Mouse (Mus musculus): ENCODE measurements at regions not wholly inside any gene's neighbourhood (a gene's known extent, or its start where the extent isn't known, plus 50 kb on each side); places are given as distances from the start of the nearest gene placed in this dataset.

DNA sequence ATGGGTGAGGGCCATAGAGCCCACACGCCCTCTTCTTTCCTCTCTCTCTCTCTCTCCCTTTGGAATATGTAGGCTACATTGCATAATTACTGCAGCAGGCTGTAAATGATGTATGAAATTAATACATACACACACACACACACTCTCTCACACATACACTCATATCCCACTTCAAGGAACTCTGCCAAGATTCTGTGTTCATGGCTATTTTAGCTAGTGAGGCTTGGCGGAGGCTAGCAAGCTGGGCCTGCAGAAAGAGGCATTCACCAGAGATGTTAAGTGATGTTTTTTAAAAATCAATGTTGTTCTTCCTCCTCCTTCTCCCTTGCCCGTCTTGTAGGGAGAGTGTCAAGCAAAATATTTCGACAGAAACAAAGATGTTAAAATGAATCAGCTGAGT lies 325.1 kb downstream of the Med10 start:
- no peak for DNase-seq (ENCODE audit: low read depth, low spot score)

GRCm38 (mm10) chr13:70134544-70134943 lies 332.3 kb downstream of the Med10 start:
- DNase-seq (ENCODE audit: low read depth, low spot score): no peak

GRCm38 (mm10) chr13:70136209-70136608 lies 334.0 kb downstream of the Med10 start:
- no peak for DNase-seq (ENCODE audit: low read depth, low spot score)

GRCm38 (mm10) chr13:70144461-70144860 lies 342.3 kb downstream of the Med10 start:
- DNase-seq (ENCODE audit: low read depth, low spot score): no peak

- no peak for DNase-seq (ENCODE audit: low read depth, low spot score)
Observed at GRCm38 (mm10) chr13:70145466-70145865, 343.3 kb downstream of the Med10 start.

DNA sequence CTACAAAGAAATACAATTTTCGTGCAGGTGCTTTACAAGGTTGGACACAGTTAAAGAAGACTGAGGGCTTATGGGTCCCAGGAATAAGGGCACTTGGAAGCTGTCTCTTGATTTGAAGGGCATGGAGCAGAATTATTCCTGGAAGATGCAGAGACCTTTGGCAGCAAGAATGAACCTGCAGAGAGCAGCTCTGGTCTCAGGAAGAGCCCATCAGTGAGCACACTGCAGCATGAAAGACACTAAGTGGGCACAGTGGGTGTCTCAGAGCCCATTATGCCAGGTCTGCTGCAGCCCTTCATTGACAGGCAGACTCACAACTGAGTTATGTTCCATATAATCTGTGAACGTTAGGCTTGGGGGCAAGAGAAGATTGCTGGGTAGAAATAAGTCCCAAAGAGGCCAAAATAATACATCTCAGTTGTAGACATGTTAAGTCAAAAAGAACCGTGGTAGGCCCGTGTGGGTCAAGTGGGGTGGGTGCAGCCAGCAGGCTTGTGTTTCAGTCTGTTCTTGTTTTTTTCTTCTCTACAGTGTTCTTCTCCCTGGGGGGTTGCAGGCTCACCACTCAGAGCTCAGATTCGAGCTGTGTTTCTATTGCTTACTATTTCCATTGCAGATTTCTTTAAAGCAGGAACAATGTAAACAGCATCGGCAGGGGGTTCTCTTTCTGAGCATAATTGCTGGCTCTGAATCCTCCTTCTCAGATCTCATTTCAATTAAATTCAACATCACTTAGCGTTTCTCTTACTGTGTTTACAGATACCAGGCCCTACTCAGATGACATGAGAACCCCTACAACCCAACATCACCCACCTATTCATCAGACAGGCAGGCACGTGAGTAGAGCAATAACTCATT lies 347.1 kb downstream of the Med10 start:
- no peak for DNase-seq (ENCODE audit: low read depth, low spot score)

- DNase-seq (ENCODE audit: low read depth, low spot score): no peak
Observed at GRCm38 (mm10) chr13:70149899-70150184, 347.6 kb downstream of the Med10 start.

- DNase-seq (ENCODE audit: low read depth, low spot score): no peak
Observed at GRCm38 (mm10) chr13:70153062-70153461, 350.9 kb downstream of the Med10 start.

DNA sequence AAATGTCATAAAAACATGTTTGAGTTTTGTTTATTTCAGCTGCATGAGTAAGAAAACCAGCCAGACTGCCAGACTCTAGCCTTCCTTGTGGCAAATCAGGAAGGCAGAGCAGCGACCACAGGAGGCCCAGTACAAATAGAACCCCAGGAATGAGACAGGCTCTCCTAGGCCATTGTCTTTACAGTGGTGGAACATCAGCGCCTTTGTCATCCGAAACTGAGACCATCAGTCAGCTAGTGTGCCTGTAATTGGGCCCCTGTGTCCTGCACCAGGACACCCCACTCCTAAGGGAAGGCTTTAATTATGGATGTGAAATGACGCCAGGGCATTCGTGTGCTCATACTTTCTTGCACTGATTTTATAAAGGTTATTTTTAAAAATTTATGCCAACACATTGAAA lies 353.4 kb downstream of the Med10 start:
- DNase-seq (ENCODE audit: low read depth, low spot score): no peak

GRCm38 (mm10) chr13:70156975-70157588 lies 354.9 kb downstream of the Med10 start:
- DNase-seq (ENCODE audit: low read depth, low spot score): no peak

DNA sequence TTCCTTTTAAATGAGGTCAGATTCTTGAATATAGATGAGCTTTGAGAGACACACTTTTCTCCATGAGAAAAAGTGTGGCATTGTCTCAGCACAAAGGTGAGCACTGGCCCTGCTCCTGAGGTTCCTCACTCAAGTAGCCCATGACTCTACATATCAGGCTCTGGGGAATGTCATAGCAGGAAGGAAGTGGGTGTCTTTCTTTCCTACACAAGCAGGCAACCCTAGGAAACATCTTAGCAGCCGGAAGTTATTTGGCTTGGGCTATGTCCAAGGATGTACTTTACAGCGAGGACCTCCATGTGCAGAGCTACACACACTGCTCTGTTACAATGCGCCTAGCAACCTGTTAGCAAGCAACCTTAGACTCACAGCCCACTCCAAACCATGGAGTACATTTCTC lies 356.9 kb downstream of the Med10 start:
- DNase-seq (ENCODE audit: low read depth, low spot score): no peak

GRCm38 (mm10) chr13:70159604-70160003 lies 357.4 kb downstream of the Med10 start:
- no peak for DNase-seq (ENCODE audit: low read depth, low spot score)

- DNase-seq (ENCODE audit: low read depth, low spot score): no peak
Observed at GRCm38 (mm10) chr13:70162115-70162514, 359.9 kb downstream of the Med10 start.

DNA sequence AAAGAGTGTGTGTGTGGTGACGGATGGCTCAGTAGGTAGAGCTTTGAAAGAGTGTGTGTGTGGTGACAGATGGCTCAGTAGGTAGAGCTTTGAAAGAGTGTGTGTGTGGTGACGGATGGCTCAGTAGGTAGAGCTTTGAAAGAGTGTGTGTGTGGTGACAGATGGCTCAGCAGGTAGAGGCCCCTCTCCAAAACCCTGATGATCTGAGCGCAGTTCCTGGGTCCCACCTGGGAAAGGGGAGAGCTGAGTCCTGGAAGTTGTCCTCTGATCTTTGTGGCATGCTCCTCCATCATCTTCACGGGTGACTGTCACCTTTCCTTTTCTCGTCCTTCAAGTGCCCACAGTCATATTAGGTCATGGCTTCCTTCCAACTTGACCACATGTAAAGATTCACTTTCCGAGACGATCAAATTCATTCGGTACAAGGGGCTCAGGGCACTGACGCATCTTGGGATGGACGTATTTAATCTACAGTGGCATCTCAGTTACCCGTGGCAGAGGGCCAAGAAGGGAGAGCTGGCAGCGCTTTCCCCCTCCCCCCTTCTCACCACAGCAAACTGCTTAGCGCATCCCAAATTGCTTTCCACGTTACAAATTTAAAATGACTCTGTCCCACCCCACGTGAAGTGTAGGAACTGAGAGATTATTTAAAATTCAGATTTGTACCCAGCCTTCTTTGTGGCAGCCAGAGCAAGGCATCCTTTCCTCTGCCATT lies 363.5 kb downstream of the Med10 start:
- no peak for DNase-seq (ENCODE audit: low read depth, low spot score)

- no peak for DNase-seq (ENCODE audit: low read depth, low spot score)
Observed at GRCm38 (mm10) chr13:70167747-70168146, 365.6 kb downstream of the Med10 start.

DNA sequence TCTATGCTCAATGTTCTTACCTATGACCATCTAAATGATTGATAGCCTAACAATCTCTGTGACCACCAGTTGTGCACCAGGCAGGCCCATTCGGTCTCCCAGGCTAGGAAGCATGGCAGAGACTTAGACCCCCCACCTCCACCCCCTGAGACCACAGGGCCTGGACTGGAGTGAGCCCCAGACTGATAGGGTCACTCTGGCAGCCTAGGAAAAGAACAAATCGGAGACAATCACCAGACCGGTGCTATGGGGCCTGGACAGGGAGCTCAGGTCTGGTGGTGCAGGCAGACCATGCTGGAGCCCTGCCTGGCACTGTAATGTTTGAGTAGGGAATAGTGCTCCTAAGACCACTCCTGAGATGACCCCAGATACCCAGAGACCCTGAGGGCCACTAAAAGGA lies 366.7 kb downstream of the Med10 start:
- no peak for DNase-seq (ENCODE audit: low read depth, low spot score)

DNA sequence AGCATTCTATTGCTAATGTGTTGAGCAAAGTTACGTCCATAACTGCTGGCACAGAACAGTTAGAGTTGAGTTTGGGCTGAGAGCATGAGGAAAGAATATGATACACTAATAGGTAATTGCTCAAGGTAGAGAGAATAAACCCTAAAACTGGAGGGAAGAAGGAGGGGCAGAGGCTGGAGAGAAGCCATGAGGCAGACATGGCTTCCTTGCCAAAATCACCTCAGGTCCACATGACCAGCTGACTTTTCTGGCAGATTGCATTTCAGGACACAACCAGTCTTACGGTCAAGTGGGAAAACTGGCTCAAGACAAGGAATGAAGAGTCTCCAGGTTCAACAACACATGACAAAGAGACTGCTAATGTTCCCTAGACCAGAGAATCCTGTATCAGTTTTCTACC lies 374.9 kb downstream of the Med10 start:
- no peak for DNase-seq (ENCODE audit: low read depth, low spot score)

DNA sequence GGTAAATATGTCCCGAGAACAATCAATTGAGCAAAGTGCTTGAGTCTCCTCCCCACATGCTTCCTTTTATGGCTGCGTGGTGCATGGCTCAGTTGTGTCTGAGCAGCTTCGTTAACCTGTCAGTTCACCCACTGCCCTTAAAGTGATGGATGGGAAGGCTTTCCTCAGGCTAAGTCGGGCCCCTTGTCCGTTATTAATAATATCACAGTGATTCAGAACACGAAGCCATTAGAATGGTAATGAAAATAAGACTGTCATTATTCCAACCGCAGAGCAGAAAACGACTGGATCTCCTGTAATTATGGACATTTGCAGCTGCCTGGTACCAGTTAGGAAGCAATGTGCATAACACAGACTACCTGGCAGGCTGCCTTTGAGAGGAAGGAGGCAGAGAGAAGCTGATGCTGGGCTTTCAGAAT lies 375.9 kb downstream of the Med10 start:
- DNase-seq (ENCODE audit: low read depth, low spot score): peak; percentile 46

DNA sequence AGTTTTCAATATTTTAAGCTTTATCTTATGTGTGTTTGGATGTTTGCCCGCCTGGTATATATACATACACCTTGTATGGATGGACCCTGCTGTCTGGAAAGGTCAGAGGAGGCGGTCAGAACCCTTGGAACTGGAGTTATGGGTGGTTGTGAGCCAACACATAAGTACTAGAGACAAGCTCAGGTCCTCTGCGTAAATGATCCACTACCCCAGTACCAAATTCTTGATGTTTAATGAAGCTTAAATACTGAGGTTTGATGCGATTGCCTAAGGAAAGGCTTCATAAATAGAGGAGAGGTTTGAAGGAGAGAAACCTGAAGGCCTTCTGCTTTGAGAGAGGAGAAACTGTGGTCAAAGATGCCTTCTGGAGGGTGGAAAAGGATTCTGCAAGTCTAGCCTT lies 388.8 kb downstream of the Med10 start:
- no peak for DNase-seq (ENCODE audit: low read depth, low spot score)

DNA sequence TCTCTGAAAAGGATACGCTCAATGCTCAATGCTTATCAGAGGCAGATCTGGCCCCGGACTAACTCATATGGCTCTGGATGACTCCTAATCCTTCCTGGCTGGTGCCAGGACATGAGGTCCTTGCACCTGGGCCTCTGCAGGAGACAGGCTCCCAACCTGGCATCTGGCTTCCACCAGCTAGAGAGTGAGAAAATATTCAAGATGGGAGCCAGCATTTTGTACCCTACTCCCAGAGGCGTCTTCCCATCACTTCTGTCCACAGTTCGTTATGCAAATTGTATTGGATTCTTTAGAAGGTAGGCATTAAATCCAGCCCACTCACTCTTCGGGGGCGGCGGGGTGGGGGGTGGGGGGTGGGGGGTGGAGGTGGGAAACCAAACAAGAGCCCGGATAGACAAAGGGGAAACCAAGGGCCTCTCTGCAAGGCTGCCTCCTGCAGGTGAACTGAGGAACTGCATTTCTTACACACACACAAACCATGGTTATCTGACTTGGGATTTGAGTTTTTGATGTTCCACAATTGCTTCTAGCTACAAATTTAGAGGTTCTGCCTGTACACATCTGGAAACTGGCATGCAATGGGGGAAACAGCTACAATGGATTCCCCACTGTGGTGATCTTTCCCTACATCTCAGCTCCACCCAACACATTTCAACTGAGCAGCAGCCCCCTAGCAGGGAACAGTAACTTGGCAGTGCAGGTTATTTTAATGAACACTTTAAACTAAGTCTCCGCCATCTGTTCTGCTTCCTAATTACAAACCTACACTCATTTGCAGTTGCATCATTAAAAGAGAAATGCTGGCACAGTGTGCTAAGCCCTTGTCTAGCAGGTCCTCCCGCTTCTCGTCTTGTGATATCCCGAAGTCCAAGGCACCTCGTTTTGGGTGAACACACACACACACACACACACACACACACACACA lies 390.2 kb downstream of the Med10 start:
- no peak for DNase-seq (ENCODE audit: low read depth, low spot score)

GRCm38 (mm10) chr13:70193270-70193669 lies 391.1 kb downstream of the Med10 start:
- no peak for DNase-seq (ENCODE audit: low read depth, low spot score)

GRCm38 (mm10) chr13:70195854-70196253 lies 393.7 kb downstream of the Med10 start:
- DNase-seq (ENCODE audit: low read depth, low spot score): no peak
